Mouse (Mus musculus) right cerebral cortex, postnatal 4 days (tissue): Measurements from ENCODE around the gene Lrrc72.

Source experiments
- DNase-seq: peaks from one replicate; pipeline ENCODE4 v3.0.0-alpha.2; 2022

Lrrc72 gene

DNA sequence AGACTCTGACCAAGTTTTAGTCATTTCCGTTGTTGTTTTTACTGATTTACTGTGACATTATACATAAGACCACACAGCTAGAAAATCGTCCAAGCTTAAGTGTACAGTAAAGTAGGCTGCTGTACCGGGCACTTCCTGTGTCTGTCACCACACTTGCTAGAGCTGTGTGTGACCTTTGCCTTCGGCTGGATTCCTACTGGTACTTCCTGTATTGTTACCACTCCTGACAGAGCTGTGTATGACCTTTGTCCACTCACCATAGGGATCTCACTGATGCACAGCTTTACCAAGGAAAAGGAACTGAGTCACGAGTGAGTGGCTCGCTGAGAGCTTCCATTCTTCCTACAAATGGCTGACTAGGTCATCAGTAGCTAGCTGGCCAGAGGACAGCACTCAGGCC, 66.1 kb downstream of the Lrrc72 start:
- no peak for DNase-seq

DNA sequence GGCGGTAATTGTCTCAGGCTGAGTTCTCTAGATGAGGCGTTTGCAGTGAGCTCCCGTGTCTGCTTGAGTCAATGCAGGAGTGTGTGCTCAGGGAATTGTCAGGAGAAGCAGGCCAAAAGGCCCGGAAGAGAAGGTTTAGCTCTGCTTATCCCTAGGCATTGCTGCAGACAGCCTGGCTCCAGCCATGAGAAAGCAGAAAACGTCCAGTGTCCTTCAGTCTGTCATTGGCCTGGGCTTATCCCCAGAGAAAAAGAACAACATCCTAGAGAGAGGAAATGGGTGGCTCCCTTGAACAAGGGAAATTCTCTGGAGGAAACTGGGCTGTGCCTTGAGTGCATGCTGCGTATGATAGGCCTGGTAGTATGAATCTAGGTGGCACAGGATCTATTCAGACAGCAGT, 70.6 kb downstream of the Lrrc72 start:
- DNase-seq: no peak

DNA sequence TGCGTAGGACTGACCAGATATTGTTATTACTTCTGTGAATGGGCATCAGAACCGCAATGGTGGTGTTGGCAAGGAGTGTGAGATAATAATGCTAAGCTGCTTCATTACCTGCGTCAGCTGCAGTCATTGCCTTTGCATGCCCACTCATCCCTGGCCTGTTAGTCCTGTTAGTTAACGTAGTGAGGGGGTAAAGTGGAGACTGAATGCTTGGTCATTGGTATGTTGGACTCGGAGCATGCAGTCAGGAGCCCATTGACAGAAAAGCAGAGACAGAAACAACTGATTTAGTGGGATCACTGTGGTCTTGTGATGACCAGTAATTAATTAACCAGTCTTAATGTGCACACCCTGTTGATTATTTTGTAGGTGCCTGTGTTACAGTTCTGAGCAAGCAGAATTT, 76.0 kb downstream of the Lrrc72 start:
- DNase-seq: no peak

DNA sequence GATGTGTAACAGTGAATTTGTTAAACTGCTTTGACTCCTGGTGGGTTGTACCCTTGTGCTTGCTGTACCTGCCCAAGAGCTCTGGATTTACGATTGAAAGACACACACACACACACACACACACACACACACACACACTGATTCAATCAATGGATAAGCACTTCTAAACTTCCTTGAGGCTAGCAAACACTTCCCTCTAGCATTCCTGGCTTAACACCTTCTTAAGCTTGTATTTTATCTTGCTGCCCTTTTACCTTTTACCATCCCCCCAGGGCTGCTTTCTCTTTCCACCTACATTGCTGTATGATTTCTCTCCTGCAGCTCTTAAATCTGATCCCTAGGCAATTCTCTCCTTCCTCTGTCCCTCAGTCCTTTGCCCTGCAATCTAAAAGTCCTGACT, 87.9 kb downstream of the Lrrc72 start:
- DNase-seq: no peak

DNA sequence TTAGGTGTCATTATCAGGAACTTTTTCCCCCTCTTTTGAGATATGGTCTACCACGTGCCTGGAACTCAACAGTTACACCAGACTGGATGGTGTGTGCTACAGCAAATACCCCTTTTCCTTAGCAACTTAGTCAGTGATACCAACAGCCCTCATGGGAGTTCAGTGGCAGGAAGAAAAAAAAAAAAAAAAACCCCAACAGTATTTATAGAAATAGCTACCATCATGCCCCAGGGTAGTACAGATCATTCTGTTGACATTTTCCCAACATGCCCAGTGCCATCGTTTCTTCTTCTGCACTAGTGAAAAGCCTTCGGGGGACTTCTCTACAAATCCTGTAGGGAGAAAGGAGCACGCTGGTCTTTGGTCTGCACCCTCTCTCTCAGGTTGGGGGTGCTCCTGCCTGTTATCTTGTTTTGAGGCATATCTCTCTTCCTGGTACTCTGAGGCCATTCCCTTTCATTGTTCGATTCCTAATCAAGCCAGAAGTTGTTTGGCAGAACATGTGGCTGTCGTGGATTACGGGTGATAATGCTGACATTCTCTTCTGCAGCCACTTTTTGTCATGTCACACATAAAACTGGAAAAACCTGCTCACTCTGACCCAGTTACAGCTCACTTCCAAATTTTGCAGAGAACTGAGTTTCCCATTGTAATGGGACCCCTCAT, 88.9 kb downstream of the Lrrc72 start:
- no peak for DNase-seq
